Mouse (Mus musculus) spleen, postnatal 4 days (tissue): ENCODE measurements around the gene Col16a1.
A peak's percentile ranks its signal among the peaks of the same experiment; 100 is the strongest.

Source experiments
- DNase-seq, 2 experiments: peaks; one replicate each; pipeline ENCODE4 v3.0.0; 2022; ENCODE audit warnings: low spot score in 2 of 2

The Col16a1 gene

DNA sequence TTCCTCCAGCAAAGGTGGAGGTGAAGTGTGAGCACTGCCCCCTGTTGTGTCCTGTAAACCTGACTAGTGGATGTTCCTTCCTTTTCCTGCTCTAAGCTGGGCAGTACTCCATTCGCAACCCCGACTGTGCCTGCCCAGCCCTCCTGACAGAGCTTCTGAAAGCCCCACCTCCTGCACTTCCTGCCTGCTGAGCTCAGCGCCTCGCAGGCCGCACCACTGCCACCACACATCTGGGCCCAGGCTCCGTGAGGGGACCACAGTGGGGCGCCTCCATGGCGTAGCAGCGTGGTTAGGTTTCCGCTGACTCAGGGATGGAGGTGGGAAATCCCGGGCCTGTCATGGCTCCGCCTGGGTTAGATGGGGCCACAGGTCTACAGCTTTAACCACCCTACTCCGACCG lies 2.0 kb upstream of the Col16a1 start:
- no peak for DNase-seq

DNA sequence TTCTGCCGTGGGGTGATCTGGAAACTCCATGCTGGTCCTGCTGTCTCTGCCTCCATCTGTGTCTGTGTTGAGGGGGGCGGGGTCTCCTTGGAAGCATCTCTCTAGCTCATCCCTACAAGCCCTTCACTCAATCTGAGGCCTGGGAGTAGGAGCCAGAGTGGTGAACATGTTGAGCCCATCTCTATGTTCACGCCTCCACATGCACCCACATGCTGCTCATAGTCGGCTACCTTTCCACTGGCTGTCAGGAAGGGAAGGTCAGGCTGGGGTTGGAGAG lies 501 bp downstream of the Col16a1 start:
- DNase-seq: no peak

DNA sequence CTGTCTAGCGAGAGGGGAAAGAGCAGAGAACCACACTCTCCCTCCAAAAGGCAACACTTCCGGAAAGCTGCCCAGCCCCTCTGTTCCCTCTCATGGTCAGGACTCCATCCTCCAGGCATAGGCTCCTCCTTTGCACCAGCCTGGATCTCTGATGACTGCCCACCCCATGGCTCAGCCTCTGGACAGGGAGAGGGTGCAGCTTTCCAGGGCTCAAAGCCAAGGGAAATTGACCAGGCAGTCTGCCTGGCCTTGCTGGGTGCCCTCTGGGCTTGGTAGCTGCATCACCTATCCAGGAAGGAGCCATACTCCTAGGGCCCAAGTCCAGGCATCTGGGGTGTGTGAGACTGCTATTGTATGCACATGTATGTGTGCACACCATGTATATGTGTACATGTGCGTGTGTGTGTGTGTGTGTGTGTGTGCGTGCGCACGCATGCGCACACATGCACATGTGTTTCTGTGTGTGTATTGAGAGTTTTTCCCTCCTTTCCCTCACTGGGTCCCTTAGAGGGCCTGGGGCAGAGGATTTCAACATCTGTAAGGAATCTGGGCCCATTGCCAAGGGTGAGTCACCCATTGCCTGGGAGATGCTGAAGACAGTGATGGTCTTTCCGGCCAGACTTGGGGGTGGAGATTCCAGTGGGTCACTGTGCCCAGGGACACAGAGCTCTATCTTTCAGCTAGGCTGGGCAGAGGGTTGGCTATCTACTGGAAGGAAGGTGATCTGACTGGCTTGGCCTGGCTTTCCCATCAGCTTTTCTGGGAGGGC lies 2.6 kb downstream of the Col16a1 start:
- DNase-seq: no peak

DNA sequence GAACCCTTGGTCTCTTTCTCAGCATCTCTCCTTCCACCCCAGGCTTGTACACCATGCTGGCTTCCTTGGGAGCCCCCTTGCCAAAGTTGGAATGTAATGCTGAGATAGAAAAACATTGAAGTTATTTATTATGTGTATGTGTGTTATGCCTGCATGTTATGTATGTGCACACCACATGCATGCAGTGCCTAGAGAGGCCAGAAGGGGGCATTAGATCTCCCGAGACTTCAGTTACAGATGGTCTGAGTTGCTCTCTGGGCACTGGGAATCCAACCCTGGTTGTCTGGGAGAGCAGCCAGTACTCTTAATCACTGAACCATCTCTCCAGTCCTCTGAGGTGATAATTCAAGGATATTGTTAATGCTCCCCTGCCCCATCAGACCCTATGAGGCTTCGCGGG lies 4.6 kb downstream of the Col16a1 start:
- DNase-seq: no peak

DNA sequence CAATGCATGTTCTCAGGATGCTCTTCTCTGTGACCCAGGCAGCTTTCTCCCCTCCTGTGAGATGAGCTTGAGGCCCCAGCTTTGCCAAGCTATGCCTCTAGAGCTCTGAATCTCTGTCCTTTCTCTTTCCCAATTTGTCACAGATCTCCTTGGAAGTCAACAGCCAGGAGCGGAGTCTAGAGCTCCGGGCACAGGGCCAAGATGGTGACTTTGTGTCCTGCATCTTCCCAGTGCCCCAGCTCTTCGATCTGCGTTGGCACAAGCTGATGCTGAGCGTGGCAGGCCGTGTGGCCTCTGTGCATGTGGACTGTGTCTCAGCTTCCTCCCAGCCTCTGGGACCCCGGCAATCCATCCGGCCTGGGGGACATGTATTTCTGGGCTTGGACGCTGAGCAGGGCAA lies 5.5 kb downstream of the Col16a1 start:
- no peak for DNase-seq

DNA sequence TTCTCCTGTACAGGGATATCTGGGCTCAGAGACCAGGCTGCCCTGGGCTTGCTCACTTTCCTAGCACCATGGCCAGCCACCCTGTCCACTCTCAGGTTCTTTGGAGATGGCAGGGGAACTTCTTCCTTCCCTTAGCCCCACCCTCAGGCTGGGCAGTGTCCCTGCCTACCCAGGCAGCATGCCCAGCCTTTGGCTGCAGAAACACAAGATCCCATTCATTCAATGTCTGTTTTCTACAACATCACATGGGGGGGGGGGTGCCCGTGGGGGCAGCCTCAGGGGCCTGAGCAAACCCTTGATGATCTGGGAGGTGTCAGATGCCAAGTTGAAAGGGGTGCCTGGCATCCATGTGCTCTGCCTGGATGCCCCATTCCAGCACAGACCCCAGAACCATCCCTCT lies 7.1 kb downstream of the Col16a1 start:
- no peak for DNase-seq

DNA sequence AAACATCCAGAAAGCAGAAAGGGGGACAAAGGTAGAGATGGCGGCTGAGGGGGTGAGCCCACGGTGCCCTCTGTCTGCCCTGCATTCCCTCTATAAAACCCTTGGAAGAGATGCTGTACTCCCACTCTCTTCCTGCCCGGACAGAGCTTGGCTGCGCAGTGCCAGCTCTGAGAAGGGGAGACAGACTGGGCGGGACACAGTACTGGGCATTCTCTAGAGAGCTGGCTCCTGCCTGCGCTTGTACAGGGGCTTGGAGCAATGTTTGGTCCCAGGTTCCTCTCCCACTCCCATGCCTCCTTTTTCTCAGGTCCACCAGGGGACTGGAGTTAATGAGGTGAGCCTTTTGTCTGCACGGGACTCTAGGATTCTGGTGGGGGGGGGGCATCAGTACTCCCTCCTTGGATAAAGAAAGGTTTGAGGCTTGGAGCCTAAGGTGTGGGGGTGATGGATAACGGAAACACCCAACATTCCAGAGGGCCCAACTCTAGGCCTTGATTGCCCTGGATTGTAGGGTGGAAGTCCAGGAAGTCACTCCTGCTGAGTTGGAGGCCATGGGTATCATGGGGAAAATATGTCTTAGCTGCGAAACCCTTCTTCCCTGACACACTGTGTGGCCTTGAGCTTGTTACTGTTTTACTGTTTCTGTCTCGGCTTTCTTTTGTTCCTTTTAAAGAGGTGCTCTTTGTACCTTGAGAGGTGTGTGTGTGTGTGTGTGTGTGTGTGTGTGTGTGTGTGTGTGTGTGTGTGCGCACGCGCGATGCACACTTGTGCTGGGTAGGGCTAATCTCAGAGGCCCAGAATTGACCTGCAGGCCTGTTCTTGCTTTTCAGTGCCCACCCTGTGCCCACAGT lies 7.7 kb downstream of the Col16a1 start:
- no peak for DNase-seq

DNA sequence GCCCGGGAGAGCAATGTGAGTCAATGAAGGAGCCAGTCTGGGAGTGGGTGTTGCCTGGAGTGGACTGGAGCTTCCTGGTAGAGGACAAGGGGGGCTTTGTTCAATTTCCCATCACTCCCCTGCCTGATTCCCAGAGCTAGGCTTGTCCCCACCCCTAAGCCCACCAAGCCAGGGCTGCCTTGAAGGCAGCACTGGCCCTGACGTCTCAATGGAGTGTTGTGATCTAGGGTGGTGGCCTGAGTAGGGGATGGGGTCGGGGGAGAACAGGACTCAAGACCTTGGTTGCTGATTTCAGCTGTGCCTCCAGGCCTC lies 8.3 kb downstream of the Col16a1 start:
- DNase-seq: no peak

DNA sequence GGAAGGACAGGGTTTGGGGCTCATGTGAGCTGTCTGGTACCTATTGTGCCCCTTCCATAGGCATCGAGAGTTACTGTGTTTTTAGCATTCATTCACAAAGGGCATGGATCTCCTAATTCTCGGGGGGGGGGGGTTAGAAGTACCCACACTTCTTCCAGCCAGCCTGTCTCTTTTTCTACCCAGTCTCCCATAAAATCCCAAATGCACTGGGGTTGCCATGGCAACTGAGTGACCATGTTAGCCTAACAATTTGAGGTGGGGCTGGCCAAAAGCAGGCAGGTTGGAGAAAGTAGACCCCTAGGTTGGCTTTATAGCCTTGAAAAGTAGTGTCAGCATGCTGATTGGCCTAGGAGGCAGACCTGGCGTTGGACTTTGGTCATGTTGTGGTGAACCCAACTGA lies 8.8 kb downstream of the Col16a1 start:
- no peak for DNase-seq

DNA sequence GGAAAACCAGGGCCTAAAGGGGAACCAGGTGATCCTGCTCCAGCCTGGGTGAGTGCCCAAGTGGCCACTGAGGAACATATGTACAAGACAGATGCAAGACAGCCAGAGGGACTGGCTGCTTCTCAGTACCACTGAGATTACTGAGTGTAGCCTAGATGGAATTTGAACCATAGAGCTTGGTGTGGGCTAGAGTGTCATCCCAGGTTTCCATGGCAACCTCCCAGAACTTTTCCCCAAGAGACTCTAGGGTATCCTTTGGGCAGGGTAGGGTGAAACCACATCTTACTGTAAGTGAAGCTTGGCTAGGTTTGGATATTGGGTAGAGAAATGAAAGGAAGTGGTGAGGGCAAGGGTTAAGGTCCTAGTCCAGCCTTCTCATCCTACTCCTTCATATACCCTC lies 13.3 kb downstream of the Col16a1 start:
- DNase-seq: no peak

DNA sequence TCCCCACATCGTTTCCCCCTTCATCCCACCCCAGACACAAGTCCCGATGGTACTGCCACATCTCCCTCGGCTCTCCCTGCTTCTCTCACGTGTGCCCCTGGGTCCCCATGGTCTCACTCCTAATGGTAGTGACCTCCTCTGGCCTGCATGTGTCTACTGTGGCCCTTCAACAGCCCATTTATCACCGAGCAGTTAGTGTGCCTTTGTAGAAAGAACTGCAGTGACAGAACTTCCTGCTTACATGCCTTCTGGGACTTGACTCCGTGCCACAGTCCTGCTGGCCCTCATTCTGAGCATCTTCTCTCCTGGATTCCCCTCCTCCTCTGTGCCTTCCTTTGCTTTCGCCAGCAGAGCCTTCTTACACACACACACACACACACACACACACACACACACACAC lies 15.6 kb downstream of the Col16a1 start:
- no peak for DNase-seq

DNA sequence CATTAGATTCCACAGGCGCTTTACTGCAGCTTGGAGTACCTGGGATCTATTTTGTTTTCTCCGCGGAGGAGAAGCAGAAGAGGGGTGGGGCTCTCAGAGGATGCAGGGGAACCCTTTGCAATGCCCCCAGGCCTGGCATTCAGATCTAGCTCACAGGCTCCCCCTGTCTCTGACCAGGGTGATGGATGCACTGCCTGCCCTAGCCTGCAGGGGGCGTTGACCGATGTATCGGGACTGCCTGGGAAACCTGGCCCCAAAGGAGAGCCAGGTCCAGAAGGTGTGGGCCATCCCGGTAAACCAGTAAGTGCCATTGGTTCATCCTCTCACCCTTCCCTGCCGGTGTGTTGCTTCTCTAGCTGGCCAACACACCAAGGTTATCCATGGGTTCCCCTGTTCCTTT lies 19.2 kb downstream of the Col16a1 start:
- DNase-seq: peak; percentile 43 to 72

DNA sequence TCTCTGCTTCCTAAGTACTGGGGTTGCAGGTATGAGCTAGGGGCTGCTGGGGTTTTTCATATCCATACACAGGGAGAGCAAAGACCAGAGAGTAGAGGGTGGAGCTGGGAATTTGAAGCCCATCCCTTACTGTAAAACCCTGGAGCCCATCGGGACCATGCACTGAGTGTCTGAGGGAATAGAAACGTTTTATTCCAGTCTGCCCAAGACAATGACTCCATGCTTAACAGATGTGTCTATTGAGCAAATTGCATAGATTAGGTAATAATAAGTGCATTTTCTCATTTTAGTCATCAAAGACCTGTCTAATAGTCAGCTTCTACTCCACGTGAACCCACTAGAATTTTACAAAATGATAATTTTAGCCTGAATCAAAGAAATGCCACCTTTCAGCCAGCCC lies 22.9 kb downstream of the Col16a1 start:
- no peak for DNase-seq

DNA sequence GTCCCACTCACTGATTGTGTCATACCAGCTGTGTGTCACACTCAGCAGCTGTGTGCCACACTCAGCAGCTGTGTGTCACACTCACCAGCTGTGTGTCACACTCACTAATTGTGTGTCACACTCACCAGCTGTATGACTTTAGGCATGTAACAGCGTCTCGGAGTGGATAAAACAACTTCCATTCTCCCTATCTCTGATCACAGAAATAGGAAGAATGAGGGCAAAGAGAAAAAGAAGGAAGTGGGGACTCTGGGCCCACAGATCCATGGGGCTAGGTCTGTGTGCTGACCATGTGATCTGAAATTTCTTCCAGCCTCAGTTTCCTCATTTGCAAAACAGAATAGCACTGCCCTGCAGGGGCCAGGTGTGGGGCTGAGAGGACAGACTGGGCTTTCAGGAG lies 24.1 kb downstream of the Col16a1 start:
- no peak for DNase-seq

DNA sequence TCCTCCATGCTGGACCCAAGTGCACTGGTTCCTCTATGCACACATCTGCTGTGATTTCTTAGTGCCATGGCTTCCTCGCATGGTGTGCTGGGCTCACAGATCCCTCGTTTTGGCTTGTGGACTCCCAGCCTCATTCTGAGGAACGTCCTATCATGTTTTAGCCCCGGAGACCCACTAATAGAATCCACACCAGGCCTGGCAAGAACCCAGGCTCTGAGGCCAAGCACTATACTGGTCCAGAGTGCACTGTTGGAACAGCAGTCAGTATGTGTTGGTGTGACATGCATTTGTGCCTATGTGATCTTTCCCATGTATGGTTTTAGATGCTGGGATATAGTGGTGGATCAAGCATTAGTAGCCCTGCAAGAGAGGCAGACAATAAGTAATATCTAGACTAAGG lies 25.7 kb downstream of the Col16a1 start:
- DNase-seq: no peak

DNA sequence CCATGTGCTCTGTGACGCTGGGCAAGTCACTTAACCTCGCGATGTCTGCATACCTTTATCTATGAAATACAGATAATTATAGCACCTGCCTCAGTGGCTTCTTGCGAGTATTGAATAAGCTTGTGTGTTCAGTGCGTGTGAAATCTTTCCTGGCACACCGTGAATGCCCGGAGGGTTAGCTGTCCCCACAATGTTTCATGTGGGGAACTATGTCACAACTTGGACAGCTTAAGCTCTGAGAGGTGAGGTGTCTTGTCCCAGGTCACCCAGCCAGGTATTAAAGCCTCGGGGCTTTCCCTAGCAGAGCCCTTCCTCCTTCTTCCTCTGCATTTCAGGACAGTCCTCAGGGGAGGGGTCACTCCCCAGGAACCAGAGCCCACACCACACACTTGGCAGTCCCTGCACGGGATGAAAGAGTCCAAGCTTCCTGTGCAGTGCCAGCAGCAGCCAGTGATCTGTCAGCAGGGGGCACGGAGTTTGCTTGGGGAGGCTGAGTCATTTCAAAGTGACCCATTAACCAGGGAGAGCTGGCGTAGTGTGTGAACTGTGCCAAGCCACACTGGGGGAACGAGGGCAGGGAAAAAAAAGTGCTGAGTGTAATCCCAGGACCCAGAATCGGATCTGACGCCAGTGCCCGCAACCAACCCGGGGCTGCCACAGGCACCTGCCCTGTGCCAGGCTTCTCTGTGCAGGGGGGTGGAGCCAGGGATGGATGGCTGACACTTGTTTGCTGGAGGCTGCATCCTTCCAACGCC lies 27.3 kb downstream of the Col16a1 start:
- no peak for DNase-seq

DNA sequence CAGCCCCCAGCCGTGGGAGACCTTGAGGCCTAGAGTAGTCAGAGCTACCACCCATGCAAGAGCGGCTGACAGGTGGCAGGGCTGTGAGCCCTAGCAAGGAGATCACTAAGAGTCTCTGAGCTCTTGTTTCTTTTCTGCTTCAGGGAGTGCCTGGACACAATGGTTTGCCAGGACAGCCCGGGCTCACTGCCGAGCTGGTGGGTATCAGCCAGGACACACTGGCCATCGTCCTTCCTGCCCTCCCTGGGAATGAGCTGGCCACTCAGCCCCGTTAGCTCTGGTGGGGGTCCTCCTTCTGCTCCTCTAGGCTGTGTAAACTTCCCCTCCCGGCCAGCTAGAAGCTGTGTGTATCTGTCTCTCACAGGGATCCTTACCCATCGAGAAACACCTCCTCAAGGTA lies 29.2 kb downstream of the Col16a1 start:
- no peak for DNase-seq

DNA sequence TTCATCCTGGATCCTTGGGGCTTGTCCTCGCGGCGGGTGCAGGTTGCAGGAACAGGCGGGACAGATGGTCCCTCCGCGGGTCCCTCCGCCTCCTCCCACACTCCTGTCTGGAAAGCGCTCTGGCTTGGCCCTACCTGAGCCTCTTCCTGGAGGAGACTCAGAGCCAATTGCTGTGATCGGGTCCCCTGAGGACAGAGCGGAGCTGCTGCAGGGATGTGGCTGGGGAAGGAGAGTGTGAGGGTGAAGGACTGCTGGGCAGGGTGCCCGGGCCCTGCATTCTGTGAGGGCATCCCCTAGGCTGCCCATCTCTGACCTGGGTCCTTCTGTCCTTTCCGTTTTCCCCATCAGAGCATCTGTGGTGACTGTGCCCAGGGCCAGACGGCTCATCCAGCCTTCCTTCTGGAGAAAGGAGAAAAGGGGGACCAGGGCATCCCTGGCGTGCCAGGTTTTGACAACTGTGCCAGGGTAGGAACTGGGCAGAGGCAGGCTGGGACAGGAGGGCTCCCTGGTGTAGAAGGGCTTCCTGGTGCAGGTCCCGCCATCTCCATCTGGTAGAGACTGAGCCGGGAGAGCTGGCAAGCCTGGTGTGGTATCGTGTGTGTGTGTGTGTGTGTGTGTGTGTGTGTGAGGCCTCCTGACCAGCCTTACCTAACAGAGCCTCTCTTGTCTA lies 31.3 kb downstream of the Col16a1 start:
- no peak for DNase-seq

DNA sequence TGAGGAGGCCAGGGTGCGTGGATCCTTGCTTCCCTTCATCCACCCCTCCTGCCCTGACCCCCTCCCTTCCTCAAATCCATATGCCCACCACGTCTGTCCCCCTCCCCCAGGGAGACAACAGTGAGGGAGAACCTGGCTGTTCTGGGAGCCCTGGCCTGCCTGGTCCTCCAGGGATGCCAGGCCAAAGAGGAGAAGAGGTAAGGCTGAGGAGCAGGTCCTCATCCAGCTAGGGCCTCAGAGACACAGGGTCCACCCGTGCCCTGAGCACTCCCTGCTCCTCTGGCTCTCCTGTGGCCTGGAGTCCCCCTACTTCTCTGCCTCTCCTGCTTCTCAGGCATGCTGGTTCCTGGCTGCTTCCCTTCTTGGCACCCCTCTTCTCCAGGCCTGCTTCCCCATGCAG lies 31.9 kb downstream of the Col16a1 start:
- DNase-seq: no peak

DNA sequence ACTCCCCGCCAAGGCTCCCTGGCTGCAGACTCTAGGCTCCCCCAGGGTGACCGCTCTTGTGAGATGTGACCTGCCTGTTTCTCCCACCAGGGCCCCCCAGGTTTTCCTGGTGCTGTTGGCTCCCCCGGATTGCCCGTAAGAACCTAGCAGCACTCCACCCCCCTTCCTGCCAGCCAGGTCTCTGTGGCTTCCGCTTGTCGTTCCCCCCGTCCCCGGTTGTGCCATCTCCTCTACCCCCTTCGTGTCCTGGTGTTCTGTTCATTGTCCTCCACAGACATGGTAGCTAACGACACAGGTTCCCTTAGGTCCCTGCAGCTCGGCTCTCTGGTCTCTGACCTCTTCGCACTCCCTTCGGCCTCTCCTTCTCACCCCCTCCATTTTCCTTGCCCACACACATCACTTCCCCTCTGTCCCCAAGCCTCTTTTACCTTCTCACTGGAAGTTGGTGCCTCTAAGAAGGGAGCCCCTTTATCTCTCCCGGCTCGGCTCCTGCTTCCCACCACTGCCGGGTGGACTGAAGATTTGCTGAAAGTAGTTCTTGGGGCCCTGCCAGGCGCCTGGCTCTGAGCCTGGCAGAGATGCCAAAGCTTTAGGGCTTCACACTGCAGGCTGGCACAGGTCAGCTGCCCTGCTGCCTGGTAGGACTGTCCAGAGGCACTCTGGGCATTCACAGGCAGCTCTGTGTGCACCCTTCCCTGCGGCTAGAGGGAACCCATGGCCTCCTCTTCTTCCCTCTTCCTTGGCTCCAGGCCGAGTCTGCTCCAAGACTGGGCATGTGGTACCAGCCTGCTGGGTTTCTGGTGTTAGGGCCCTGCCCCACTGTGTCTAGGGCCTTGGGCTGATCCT lies 33.9 kb downstream of the Col16a1 start:
- DNase-seq: no peak

DNA sequence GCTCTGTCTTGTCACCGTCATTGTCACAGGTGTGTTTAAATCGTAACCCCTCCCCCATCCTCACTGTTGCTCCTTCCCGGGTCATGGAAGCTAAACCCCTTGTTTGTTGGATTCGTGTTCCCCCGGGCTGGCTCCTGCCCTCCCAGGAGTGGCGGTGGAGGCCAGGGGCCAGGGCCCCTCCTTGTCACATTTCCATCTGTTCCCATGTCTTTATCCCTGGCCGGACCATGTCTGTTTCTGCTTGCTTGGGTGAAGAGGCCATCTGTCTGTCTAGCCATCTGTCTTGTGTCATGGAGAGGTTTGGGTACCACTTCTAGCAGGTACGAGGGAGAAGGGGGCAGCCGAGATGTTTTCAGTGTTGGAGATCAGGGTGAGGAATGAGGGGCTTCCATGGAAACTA lies 34.6 kb downstream of the Col16a1 start:
- DNase-seq: no peak
